16 mouse cellular contexts compared by ENCODE assay signal in the genomic region with DNA sequence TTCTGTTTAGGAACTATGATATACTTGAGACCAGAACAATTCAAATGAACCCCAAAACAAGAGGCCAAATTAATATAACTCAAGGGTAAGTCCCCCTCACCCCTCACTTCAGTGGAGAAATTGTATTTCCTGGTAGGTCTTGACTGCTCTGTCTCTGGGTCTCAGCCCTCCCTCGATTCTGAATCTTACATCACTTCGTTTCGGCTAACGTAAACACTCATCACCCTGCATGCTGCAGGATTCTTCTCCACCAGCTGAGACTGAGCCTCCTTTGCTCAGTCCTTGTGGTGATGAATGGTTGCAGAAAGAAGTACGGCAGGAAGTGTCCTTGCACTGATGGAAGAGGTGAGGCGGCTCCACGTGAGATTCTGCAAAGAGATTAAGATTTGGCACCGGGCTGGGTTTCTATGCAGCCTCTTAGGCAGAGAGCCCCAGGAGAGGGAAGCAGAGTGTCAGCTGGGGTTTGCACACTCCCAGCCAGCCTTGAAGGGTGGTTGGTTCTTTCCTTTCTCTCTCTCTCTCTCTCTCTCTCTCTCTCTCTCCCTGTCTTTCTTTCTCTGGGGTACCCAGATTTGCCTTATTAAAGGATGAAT.
DNase-seq lines count a peak whose midpoint lies in the region; ATAC-seq and TF ChIP-seq lines count a peak whose summit lies in the region.
"Had no signal": no experiment of that assay in that cellular context is flagged by ENCODE, and none has a peak within 500 bp of the region (broad histone marks: within the 10 kb centered on the region; RNA-seq: fewer than 3 reads in every experiment).

No protein-coding gene starts in this region.

- 41% methylated on average over 8 of the region's 8 CpGs for WGBS in limb, embryonic 12.5 days
- WGBS in limb, embryonic 10.5 days, result 41% methylated on average over 8 of the region's 8 CpGs

- no peaks in the 10 kb centered on the region for H3K9me3 ChIP-seq in limb, embryonic 12.5 days
- H3K9me3 ChIP-seq in limb, embryonic 10.5 days (replicated peaks), result no peaks in the 10 kb centered on the region
- H3K9me3 ChIP-seq: limb, embryonic 13.5 days; liver, embryonic 15.5 days had no signal

- H3K27ac ChIP-seq in gastrocnemius, adult 2 months, result peak overlapping the region; percentile 38; the same call in 1 of the 2 replicates
- H3K27ac ChIP-seq in limb, embryonic 12.5 days, result no peak overlapping the region
- no peak overlapping the region for H3K27ac ChIP-seq in limb, embryonic 10.5 days
- H3K27ac ChIP-seq: limb, embryonic 13.5 days; liver, embryonic 15.5 days had no signal

- intact Hi-C loops in gastrocnemius, adult 2 months (cut with DNase I), result no loop called here

- no peak for DNase-seq in gastrocnemius, adult 2 months
- no peak for DNase-seq in gastrocnemius, adult 8-10 months (ENCODE audit: low spot score in 2 of 2)
- no peak for DNase-seq in limb, embryonic 10.5 days (ENCODE audit: low spot score)
- peak; percentile 31 for DNase-seq in brain, embryonic 14.5 days (ENCODE audit: low read depth)
- peak; percentile 8 for DNase-seq in lung, postnatal 14 days
- DNase-seq in urinary bladder, postnatal 10 days (ENCODE audit: low spot score), result no peak
- DNase-seq in spleen, postnatal 10 days (ENCODE audit: low spot score in 2 of 2), result no peak
- DNase-seq: B cell, adult 2 months; cerebellum, adult 8-10 months; kidney, adult 8-10 months; thymus, adult 18-20 months had no signal

- H3K4me2 ChIP-seq in limb, embryonic 12.5 days, result no peak overlapping the region
- H3K4me2 ChIP-seq: limb, embryonic 13.5 days; liver, embryonic 15.5 days had no signal

- TF ChIP-seq POLR2A in brain, embryonic 14.5 days (IDR thresholded peaks at IDR 0.05; ENCODE audit: borderline replicate concordance, extremely low read depth, insufficient read depth, insufficient read length, poor library complexity, severe bottlenecking), result no peak

- H3K36me3 ChIP-seq in limb, embryonic 12.5 days, result no peaks in the 10 kb centered on the region
- no peaks in the 10 kb centered on the region for H3K36me3 ChIP-seq in limb, embryonic 10.5 days
- H3K36me3 ChIP-seq: limb, embryonic 13.5 days; liver, embryonic 15.5 days had no signal

- TF ChIP-seq CTCF in gastrocnemius, adult 2 months (IDR thresholded peaks at IDR 0.05), result peak; percentile 8; the same call in 1 of the 2 replicates
- no peak for TF ChIP-seq CTCF in brain, embryonic 14.5 days (IDR thresholded peaks at IDR 0.05; ENCODE audit: borderline replicate concordance, extremely low read depth, insufficient read depth, insufficient read length)

- peak overlapping the region; percentile 13 for H3K4me3 ChIP-seq in gastrocnemius, adult 2 months
- H3K4me3 ChIP-seq in limb, embryonic 12.5 days (replicated peaks), result no peak overlapping the region
- H3K4me3 ChIP-seq in limb, embryonic 10.5 days, result no peak overlapping the region
- H3K4me3 ChIP-seq: limb, embryonic 13.5 days; liver, embryonic 15.5 days; myocyte had no signal

- peaks cover 15% of the 10 kb centered on the region for H3K4me1 ChIP-seq in limb, embryonic 12.5 days (replicated peaks)
- H3K4me1 ChIP-seq in limb, embryonic 10.5 days, result no peaks in the 10 kb centered on the region
- H3K4me1 ChIP-seq: liver, embryonic 15.5 days had no signal

- no peak for ATAC-seq in limb, embryonic 12.5 days (ENCODE audit: insufficient number of reproducible peaks, insufficient read depth, low FRiP score, low TSS enrichment, low read depth)
- ATAC-seq: forebrain, embryonic 14.5 days had no signal

- H3K9ac ChIP-seq in limb, embryonic 12.5 days (replicated peaks), result 0 out of 2 replicates have a peak overlapping the region, but pooled peaks have one; percentile 27
- H3K9ac ChIP-seq: limb, embryonic 13.5 days; liver, embryonic 15.5 days had no signal

- H3K27me3 ChIP-seq in limb, embryonic 12.5 days, result no peaks in the 10 kb centered on the region
- no peaks in the 10 kb centered on the region for H3K27me3 ChIP-seq in limb, embryonic 10.5 days (ENCODE audit: low read depth, poor library complexity, severe bottlenecking)
- H3K27me3 ChIP-seq: limb, embryonic 13.5 days; liver, embryonic 15.5 days had no signal

Comparison
In these comparisons a context has a peak if more than half of its experiments do, and no peak if none do; other contexts are left out.
1. DNase-seq: peak in brain, embryonic 14.5 days (single experiment) and lung, postnatal 14 days (single experiment); none in gastrocnemius, adult 2 months (single experiment), gastrocnemius, adult 8-10 months (0 of 2), limb, embryonic 10.5 days (single experiment), urinary bladder, postnatal 10 days (single experiment) and spleen, postnatal 10 days (0 of 2).